Mouse (Mus musculus) liver, embryonic 11.5 days (tissue): Measurements from ENCODE around the gene Rras. TPM values are rescaled to one million over a fixed set of nuclear protein-coding genes. Genes with fewer than 3 reads are reported as not detected.

ENCODE experiments used
- ATAC-seq: fragments of 200-750 bp; cut with Nextera tagmentation; replicated peaks from 2 replicates; pipeline ENCODE4 v1.8.0; 2017; ENCODE audit warnings: moderate number of reproducible peaks, mild to moderate bottlenecking, moderate TSS enrichment, moderate library complexity; ENCODE audit not compliant: low FRiP score
- DNase-seq: peaks from one replicate; pipeline ENCODE4 v3.0.0-alpha.2; 2017; ENCODE audit warnings: low spot score
- H3K27ac ChIP-seq: fragments of 300-500 bp; sonication (generic); 2 replicates; pipeline ENCODE4 v1.5.1; 2014; ENCODE audit warnings: mild to moderate bottlenecking, low read depth, low read length, control low read depth
- H3K27me3 ChIP-seq: fragments of 300-500 bp; sonication (generic); replicated peaks from 2 replicates; pipeline ENCODE4 v1.6.1; 2014; ENCODE audit warnings: low read length, mixed read lengths; ENCODE audit not compliant: control insufficient read depth, insufficient read depth
- H3K36me3 ChIP-seq: fragments of 300-500 bp; sonication (generic); 2 replicates; pipeline ENCODE4 v1.6.1; 2014; ENCODE audit warnings: mild to moderate bottlenecking, low read length, moderate library complexity, mixed read lengths; ENCODE audit not compliant: control insufficient read depth, insufficient read depth
- H3K4me1 ChIP-seq: fragments of 300-500 bp; sonication (generic); replicated peaks from 2 replicates; pipeline ENCODE4 v1.6.1; 2014; ENCODE audit warnings: low read length, mixed read lengths; ENCODE audit not compliant: control insufficient read depth, insufficient read depth
- H3K4me2 ChIP-seq: fragments of 300-500 bp; sonication (generic); 2 replicates; pipeline ENCODE4 v1.6.1; 2014; ENCODE audit warnings: mild to moderate bottlenecking, control low read depth, moderate library complexity
- H3K4me3 ChIP-seq: fragments of 300-500 bp; sonication (generic); 2 replicates; pipeline ENCODE4 v1.5.1; 2014; ENCODE audit warnings: low read depth, low read length, control low read depth
- H3K9ac ChIP-seq: fragments of 300-500 bp; sonication (generic); 2 replicates; pipeline ENCODE4 v1.6.1; 2014; ENCODE audit warnings: low read depth, low read length, control low read depth
- H3K9me3 ChIP-seq: fragments of 300-500 bp; sonication (generic); 2 replicates; pipeline ENCODE4 v1.6.1; 2016; ENCODE audit warnings: low read length, inconsistent platforms, mixed read lengths; ENCODE audit not compliant: control insufficient read depth
- WGBS: fragments of 180-500 bp; shearing (Covaris S2); extraction: QIAGEN DNeasy Blood & Tissue Kit; methylation state at CpG from one replicate; pipeline ENCODE4 v1.1.7; 2014; 5-methylcytosine and 5-hydroxymethylcytosine counted together
- polyA plus RNA-seq: library from polyadenylated mRNA; unstranded; fragments of >200 nt; fragmentation: Nextera tagmentation; extraction: Ambion mirVana; gene quantifications from 2 replicates; pipeline ENCODE4 v1.2.1, GENCODE M21; 2014

The Rras gene
- polyA plus RNA-seq, 1 experiment from 2014 or later: 21.6 TPM

DNA sequence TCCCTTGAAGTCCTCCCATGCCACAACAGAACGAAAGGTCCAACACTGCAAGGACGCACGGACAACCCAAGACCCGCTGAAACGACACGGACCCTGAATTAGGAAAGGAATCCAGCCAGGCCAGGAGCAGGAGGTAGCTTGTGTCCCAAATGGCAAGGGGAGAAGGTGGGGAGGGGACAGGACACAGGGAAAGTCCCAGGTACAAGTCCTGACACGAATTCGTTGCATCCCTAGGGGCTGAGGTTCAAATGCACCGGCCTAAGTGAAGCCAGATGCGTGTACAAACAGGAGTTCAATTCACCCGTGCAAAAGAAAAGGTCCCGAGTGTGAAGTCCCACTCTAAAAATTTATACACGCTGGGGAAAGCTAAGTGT lies 33.8 kb downstream of the Rras start:
- no peaks in the 10 kb centered on the region for H3K27me3 ChIP-seq
- peak overlapping the region; percentile 99 for H3K27ac ChIP-seq
- H3K36me3 ChIP-seq: peaks cover 38% of the 10 kb centered on the region
- H3K4me3 ChIP-seq: peak overlapping the region; percentile 72
- DNase-seq: no peak
- ATAC-seq: no peak
- 6% methylated on average over 13 of the region's 13 CpGs for WGBS
- H3K4me2 ChIP-seq: peak overlapping the region; percentile 100
- H3K9me3 ChIP-seq: no peaks in the 10 kb centered on the region
- peak overlapping the region; percentile 91 for H3K9ac ChIP-seq
- peaks cover 15% of the 10 kb centered on the region for H3K4me1 ChIP-seq

DNA sequence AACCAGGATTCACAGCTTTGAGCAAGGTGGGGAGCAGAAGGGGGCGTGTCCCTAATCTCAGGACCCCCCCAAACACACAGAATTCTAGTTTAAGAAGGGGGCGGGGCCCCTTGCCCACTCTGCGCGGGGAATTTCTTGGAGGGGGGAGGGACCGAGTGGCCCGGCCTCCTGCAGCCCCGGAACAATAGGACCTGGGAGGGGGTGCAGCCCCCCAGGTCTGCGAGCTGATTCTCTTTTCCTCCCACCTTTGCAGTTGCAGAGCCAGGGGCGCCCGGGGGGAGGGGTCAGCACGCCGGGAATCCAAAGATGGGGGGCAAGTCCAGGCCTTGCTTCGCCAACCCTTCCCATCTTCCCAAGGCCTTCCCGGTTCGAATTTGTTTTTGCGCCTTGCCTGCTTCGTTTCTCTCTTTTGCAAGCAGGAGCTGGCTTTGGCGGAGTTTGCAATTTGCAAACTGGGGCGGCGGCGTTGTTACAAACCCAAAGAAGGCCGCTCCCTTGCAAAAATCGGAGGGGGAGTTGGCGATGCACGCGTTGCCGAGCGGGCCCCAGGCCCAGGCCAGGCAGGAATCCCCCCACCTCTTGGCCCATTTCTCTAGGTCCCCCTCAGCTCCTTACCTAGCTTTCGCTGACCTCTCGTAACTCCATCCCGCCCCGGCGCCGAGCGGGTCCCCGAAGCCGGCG lies 34.6 kb downstream of the Rras start:
- H3K27me3 ChIP-seq: no peaks in the 10 kb centered on the region
- DNase-seq (peak; percentile 68), ATAC-seq (no peak)
- H3K4me1 ChIP-seq: peaks cover 15% of the 10 kb centered on the region
- H3K9me3 ChIP-seq: no peaks in the 10 kb centered on the region
- H3K9ac ChIP-seq: peak overlapping the region; percentile 91
- under 1% methylated on average over 38 of the region's 38 CpGs for WGBS
- H3K36me3 ChIP-seq: peaks cover 30% of the 10 kb centered on the region
- peak overlapping the region; percentile 99 for H3K27ac ChIP-seq
- peak overlapping the region; percentile 72 for H3K4me3 ChIP-seq
- peak overlapping the region; percentile 100 for H3K4me2 ChIP-seq

DNA sequence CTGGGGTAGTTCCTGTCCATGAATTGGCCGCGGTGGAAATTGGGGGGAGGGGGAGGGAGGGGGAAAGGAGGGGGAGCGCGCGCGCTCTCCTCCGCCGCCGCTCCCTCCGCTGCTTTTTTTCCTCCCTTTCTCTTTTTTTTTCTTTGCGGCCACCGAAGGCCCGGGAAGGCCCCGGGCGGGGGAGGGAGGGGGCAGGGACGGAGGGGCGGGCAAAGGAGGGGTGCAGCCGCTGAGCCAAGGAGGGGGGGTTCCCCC lies 35.0 kb downstream of the Rras start, which contains the start of gene Prr12:
TSS of gene Prr12 (minus strand) at position 20 of the 255 bp plus-strand sequence.
- peak within 1 kb of the TSS; percentile 72 for H3K4me3 ChIP-seq
- no peaks in the 10 kb centered on the region for H3K9me3 ChIP-seq
- ATAC-seq (no peak), DNase-seq (no peak)
- peaks cover 26% of the 10 kb centered on the region for H3K36me3 ChIP-seq
- H3K27me3 ChIP-seq: no peaks in the 10 kb centered on the region
- peak within 1 kb of the TSS; percentile 99 for H3K27ac ChIP-seq
- peak within 1 kb of the TSS; percentile 91 for H3K9ac ChIP-seq
- peak within 1 kb of the TSS; percentile 100 for H3K4me2 ChIP-seq
- H3K4me1 ChIP-seq: peaks cover 15% of the 10 kb centered on the region
- 0% methylated on average over 14 of the region's 18 CpGs for WGBS

DNA sequence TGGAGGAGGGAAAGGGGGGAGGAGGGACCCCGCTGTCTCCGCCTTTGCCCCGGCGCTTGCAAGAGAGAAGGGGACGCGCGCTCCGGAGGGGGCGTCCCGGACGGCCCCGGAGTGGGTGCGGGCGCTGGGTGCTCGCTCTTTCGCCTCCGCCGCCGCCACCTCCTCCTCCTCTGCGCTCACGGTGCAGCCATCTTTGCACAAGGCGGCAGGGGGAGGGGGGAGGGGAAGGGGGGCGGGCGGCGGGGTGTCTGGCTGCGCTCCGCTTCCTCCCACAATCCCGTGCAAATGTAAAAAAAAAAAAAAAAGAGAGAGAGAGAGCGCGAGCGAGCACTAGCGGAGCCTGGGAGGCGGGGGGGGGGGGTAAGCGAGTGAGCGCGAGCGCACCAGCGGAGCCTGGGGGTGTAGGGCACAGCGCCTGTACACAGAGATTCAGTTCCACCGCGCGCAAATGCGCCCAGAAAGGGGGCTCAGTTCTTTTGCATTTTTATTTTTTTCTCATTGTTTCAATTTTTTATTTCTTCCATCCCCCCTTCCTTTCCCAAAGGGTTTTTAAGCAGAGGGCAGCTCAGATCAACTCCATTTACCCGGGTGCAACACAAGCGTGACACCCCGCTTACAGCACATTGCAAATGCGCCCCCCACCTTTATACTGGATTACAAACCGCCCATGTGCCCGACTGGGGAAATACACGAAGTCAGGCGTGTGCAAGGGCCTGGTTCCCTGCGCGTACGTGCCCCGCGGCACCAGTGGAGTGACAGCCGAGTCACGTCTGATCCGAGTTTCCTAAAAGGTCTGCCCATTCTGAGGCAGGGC lies 35.6 kb downstream of the Rras start:
- peak overlapping the region; percentile 72 for H3K4me3 ChIP-seq
- peak overlapping the region; percentile 91 for H3K9ac ChIP-seq
- WGBS: 0% methylated on average over 34 of the region's 59 CpGs
- peaks cover 15% of the 10 kb centered on the region for H3K4me1 ChIP-seq
- H3K9me3 ChIP-seq: no peaks in the 10 kb centered on the region
- no peaks in the 10 kb centered on the region for H3K27me3 ChIP-seq
- H3K4me2 ChIP-seq: peak overlapping the region; percentile 100
- H3K27ac ChIP-seq: peak overlapping the region; percentile 99
- peak; percentile 50 for ATAC-seq
- peaks cover 20% of the 10 kb centered on the region for H3K36me3 ChIP-seq
- peak; percentile 85 for DNase-seq

DNA sequence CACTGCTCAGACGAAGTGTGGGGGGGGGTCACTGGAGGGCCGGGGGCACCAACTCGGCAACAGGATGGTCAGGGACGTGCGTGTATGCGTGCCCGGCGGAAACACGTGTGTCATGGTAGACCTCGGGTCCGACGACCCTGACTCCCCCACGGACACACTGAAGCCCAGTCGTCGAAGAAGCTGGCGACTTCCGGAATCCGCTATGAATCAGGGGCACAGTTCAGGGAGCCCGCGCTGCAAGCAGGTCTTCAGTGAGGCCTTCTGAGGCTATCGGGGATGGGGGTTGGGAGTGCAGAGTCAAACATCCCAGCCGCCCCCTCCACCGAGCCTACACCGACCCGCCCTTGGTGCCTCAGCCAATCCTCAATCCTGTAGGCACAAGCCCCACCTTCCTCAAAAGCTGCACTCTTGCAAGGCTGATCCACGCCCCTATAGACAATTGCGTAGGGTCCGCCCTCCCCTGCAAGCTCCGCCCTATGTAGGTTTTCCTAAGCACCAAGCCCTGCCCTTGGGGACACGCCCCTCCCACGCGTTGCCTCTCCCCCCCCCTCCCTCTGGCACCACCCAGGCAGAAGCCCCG lies 36.3 kb downstream of the Rras start:
- Histone ChIP-seq H3K27me3 (no peaks in the 10 kb centered on the region), H3K4me1 (peaks cover 15% of the 10 kb centered on the region), H3K4me2 (peak overlapping the region; percentile 100), H3K36me3 (peaks cover 13% of the 10 kb centered on the region), H3K27ac (peak overlapping the region; percentile 99), H3K9ac (peak overlapping the region; percentile 91), H3K9me3 (no peaks in the 10 kb centered on the region), H3K4me3 (peak overlapping the region; percentile 72)
- ATAC-seq (peak; percentile 95), DNase-seq (peak; percentile 92)
- WGBS: under 1% methylated on average over 33 of the region's 33 CpGs

DNA sequence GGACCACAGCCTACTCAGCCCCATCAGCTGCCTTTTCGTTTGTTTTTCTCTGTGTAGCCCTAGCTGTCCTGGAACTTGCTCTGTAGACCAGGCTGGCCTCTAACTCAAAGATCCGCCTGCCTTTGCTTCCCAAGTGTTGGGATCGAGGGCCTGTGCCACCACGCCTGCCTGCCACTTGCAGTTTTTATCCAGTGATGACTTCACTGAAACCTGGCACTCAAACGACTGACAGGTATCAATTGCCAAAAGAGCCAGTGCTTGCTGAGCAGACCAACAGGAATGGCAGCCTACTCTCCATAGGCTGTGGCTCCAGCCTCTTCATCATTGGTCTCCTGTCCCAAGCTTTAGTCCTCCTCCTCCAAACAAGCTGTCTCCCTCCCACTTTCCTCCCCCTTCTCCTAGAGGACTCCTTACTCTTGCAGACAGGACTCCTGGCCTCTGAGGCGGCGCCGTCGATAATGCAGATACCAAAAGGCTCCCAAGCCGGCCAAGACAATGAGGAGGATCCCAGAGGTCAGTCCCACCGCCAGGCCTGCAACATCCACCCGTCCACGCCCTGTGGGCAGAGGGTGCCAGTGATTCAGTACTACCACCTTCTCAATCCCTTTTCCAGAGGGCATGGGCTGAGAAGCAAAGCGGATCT lies 38.7 kb downstream of the Rras start:
- DNase-seq (no peak), ATAC-seq (no peak)
- no peak overlapping the region for H3K9ac ChIP-seq
- H3K27ac ChIP-seq: no peak overlapping the region
- H3K4me3 ChIP-seq: no peak overlapping the region
- 69% methylated on average over 14 of the region's 14 CpGs for WGBS
- no peaks in the 10 kb centered on the region for H3K36me3 ChIP-seq
- H3K4me2 ChIP-seq: no peak overlapping the region
- no peaks in the 10 kb centered on the region for H3K9me3 ChIP-seq
- peaks cover 17% of the 10 kb centered on the region for H3K4me1 ChIP-seq
- H3K27me3 ChIP-seq: no peaks in the 10 kb centered on the region

DNA sequence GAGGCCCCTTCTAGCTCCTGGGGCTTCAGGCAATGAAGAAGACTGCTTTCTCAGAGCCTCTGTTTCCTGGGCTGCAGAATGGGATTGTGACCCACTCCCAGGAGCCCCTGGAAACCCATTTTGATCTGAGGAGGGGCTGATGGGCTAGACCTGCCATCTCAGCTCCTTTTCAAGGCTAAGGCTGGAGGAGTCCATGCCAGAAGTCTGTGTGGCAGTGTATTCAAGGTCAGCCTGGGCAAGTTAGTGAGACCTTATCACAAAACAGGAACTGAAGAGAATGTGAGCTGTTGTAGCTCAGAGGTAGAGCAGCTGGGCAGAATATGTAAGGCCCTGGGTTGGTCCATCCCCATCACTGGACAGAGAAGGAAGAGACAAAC lies 39.2 kb downstream of the Rras start:
- Histone ChIP-seq H3K27me3 (no peaks in the 10 kb centered on the region), H3K9ac (no peak overlapping the region), H3K9me3 (no peaks in the 10 kb centered on the region), H3K36me3 (no peaks in the 10 kb centered on the region), H3K4me2 (no peak overlapping the region), H3K27ac (no peak overlapping the region), H3K4me3 (no peak overlapping the region), H3K4me1 (peaks cover 16% of the 10 kb centered on the region)
- no peak for DNase-seq
- ATAC-seq: no peak

DNA sequence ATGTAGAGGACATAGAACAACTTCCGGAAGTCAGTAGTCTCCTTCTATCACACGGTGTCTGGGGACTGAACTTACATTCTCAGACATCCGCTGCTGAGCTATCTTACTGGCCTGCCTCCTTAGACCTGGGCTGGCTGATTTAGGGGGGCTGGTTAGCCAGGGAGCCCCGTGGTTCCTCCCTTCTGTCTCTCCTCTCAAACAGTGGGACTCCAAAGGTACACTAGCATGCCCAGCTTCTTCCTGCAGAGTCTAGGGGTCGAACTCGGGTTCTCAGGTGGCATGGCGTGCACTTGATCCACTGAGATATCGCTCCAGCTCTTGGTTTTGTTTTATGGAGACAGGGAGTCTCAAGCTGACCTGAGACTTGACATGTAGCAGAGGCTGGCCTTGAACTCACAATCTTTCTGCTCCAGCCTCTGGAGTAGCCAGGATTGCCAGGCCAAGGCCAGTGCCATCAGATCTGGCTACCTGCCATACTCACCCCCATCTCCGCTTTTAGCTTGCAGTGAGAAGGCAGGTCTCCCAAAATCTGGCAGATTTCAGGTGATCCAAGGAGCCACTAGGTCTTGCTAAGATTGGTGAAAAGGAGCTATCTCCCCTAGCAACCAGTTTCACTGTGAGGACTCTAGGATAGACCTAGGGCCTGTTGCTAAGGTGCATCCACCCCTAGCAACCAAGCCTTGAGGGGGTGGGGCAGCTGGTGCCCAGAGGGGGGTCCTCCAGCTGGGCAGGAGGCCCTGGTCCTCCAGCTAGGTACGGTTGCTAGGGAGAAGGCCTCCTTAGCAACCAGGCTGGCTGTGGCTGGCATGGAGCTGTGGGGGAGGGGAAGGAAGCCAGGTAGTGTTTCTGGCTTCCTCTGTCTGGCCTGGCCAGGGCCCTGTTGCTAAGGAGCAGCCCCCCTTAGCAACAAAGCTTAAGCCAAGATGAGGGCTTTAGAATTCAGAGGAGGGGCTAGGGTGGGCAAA lies 41.1 kb downstream of the Rras start:
- Histone ChIP-seq H3K36me3 (no peaks in the 10 kb centered on the region), H3K27me3 (no peaks in the 10 kb centered on the region), H3K27ac (no peak overlapping the region), H3K4me3 (no peak overlapping the region), H3K9ac (no peak overlapping the region), H3K9me3 (no peaks in the 10 kb centered on the region), H3K4me1 (peaks cover 17% of the 10 kb centered on the region), H3K4me2 (no peak overlapping the region)
- ATAC-seq (no peak), DNase-seq (no peak)
- 80% methylated on average over 10 of the region's 10 CpGs for WGBS
